Mouse (Mus musculus): ENCODE measurements around the gene Mdfic. TPM values are rescaled to one million over a fixed set of nuclear protein-coding genes. Genes with fewer than 3 reads are reported as not detected.

Mdfic gene
- polyA plus RNA-seq, 1 experiment from 2014 or later, result 10.2 TPM

- H3K27ac ChIP-seq, result no peak overlapping the region
- ATAC-seq (ENCODE audit: insufficient number of reproducible peaks, low FRiP score, low TSS enrichment, low read depth), result no peak
- peaks cover 23% of the 10 kb centered on the region for H3K4me1 ChIP-seq
- no peaks in the 10 kb centered on the region for H3K27me3 ChIP-seq
- no peak overlapping the region for H3K4me2 ChIP-seq
- H3K9me3 ChIP-seq, result no peaks in the 10 kb centered on the region
- H3K36me3 ChIP-seq, result no peaks in the 10 kb centered on the region
- no peak overlapping the region for H3K4me3 ChIP-seq
- WGBS, result 82% methylated on average over 6 of the region's 6 CpGs
- no peak overlapping the region for H3K9ac ChIP-seq
Observed at GRCm38 (mm10) chr6:15726422-15726821, 6.0 kb downstream of the Mdfic start.

GRCm38 (mm10) chr6:15727681-15728410 is 7.4 kb downstream of the Mdfic start:
- H3K4me2 ChIP-seq, result no peak overlapping the region
- H3K9ac ChIP-seq, result no peak overlapping the region
- H3K9me3 ChIP-seq, result no peaks in the 10 kb centered on the region
- H3K27me3 ChIP-seq, result no peaks in the 10 kb centered on the region
- no peak overlapping the region for H3K4me3 ChIP-seq
- no peaks in the 10 kb centered on the region for H3K36me3 ChIP-seq
- WGBS, result 58% methylated on average over 4 of the region's 4 CpGs
- ATAC-seq (ENCODE audit: insufficient number of reproducible peaks, low FRiP score, low TSS enrichment, low read depth), result no peak
- H3K4me1 ChIP-seq, result peaks cover 21% of the 10 kb centered on the region
- H3K27ac ChIP-seq, result 0 out of 2 replicates have a peak overlapping the region, but pooled peaks have one; percentile 3

GRCm38 (mm10) chr6:15728844-15729577 is 8.6 kb downstream of the Mdfic start:
- WGBS, result 85% methylated on average over 6 of the region's 6 CpGs

GRCm38 (mm10) chr6:15730258-15730657 is 9.8 kb downstream of the Mdfic start:
- no peaks in the 10 kb centered on the region for H3K27me3 ChIP-seq
- no peaks in the 10 kb centered on the region for H3K9me3 ChIP-seq
- no peak overlapping the region for H3K9ac ChIP-seq
- ATAC-seq (ENCODE audit: insufficient number of reproducible peaks, low FRiP score, low TSS enrichment, low read depth), result no peak
- 81% methylated on average over 2 of the region's 2 CpGs for WGBS
- no peak overlapping the region for H3K27ac ChIP-seq
- no peaks in the 10 kb centered on the region for H3K36me3 ChIP-seq
- no peak overlapping the region for H3K4me2 ChIP-seq
- H3K4me3 ChIP-seq, result no peak overlapping the region
- peaks cover 13% of the 10 kb centered on the region for H3K4me1 ChIP-seq

More at GRCm38 (mm10) chr6:15728844-15729577, 8.6 kb downstream of the Mdfic start:
- ATAC-seq (ENCODE audit: insufficient number of reproducible peaks, low FRiP score, low TSS enrichment, low read depth), result no peak
- Histone ChIP-seq H3K27me3 (no peaks in the 10 kb centered on the region), H3K9ac (no peak overlapping the region), H3K4me2 (no peak overlapping the region), H3K4me3 (no peak overlapping the region), H3K9me3 (no peaks in the 10 kb centered on the region), H3K36me3 (no peaks in the 10 kb centered on the region), H3K27ac (no peak overlapping the region), H3K4me1 (peaks cover 18% of the 10 kb centered on the region)

GRCm38 (mm10) chr6:15730666-15731065 is 10.2 kb downstream of the Mdfic start:
- 35% methylated on average over 4 of the region's 4 CpGs for WGBS
- peaks cover 13% of the 10 kb centered on the region for H3K4me1 ChIP-seq
- no peak overlapping the region for H3K4me2 ChIP-seq
- H3K4me3 ChIP-seq, result no peak overlapping the region
- H3K27me3 ChIP-seq, result no peaks in the 10 kb centered on the region
- ATAC-seq (ENCODE audit: insufficient number of reproducible peaks, low FRiP score, low TSS enrichment, low read depth), result no peak
- H3K36me3 ChIP-seq, result no peaks in the 10 kb centered on the region
- H3K9ac ChIP-seq, result no peak overlapping the region
- H3K27ac ChIP-seq, result no peak overlapping the region
- no peaks in the 10 kb centered on the region for H3K9me3 ChIP-seq

GRCm38 (mm10) chr6:15731452-15731851 is 11.0 kb downstream of the Mdfic start:
- H3K9me3 ChIP-seq, result no peaks in the 10 kb centered on the region
- 63% methylated on average over 7 of the region's 7 CpGs for WGBS

GRCm38 (mm10) chr6:15737312-15737911 is 17.0 kb downstream of the Mdfic start:
- Histone ChIP-seq H3K4me2 (no peak overlapping the region), H3K27ac (no peak overlapping the region), H3K9me3 (no peaks in the 10 kb centered on the region), H3K36me3 (peaks cover 17% of the 10 kb centered on the region), H3K4me1 (no peaks in the 10 kb centered on the region), H3K27me3 (no peaks in the 10 kb centered on the region), H3K4me3 (no peak overlapping the region), H3K9ac (no peak overlapping the region)
- 63% methylated on average over 8 of the region's 8 CpGs for WGBS
- no peak for ATAC-seq (ENCODE audit: insufficient number of reproducible peaks, low FRiP score, low TSS enrichment, low read depth)

More at GRCm38 (mm10) chr6:15731452-15731851, 11.0 kb downstream of the Mdfic start:
- no peak for ATAC-seq (ENCODE audit: insufficient number of reproducible peaks, low FRiP score, low TSS enrichment, low read depth)
- peaks cover 13% of the 10 kb centered on the region for H3K4me1 ChIP-seq
- no peak overlapping the region for H3K4me3 ChIP-seq
- H3K9ac ChIP-seq, result no peak overlapping the region
- H3K27me3 ChIP-seq, result no peaks in the 10 kb centered on the region
- H3K4me2 ChIP-seq, result no peak overlapping the region
- no peaks in the 10 kb centered on the region for H3K36me3 ChIP-seq
- no peak overlapping the region for H3K27ac ChIP-seq

GRCm38 (mm10) chr6:15738331-15738943 is 18.0 kb downstream of the Mdfic start:
- H3K9ac ChIP-seq, result no peak overlapping the region
- no peak for ATAC-seq (ENCODE audit: insufficient number of reproducible peaks, low FRiP score, low TSS enrichment, low read depth)
- peaks cover 7% of the 10 kb centered on the region; the same call in 1 of the 2 replicates for H3K4me1 ChIP-seq
- H3K4me3 ChIP-seq, result no peak overlapping the region
- H3K9me3 ChIP-seq, result no peaks in the 10 kb centered on the region
- H3K27ac ChIP-seq, result no peak overlapping the region
- peaks cover 17% of the 10 kb centered on the region for H3K36me3 ChIP-seq
- H3K4me2 ChIP-seq, result no peak overlapping the region
- H3K27me3 ChIP-seq, result no peaks in the 10 kb centered on the region
- WGBS, result 61% methylated on average over 5 of the region's 5 CpGs

GRCm38 (mm10) chr6:15739132-15739531 is 18.7 kb downstream of the Mdfic start:
- peaks cover 17% of the 10 kb centered on the region for H3K36me3 ChIP-seq
- H3K4me2 ChIP-seq, result no peak overlapping the region
- H3K27ac ChIP-seq, result no peak overlapping the region
- peaks cover 11% of the 10 kb centered on the region; the same call in 1 of the 2 replicates for H3K4me1 ChIP-seq
- WGBS, result 79% methylated on average over 3 of the region's 3 CpGs
- no peak overlapping the region for H3K4me3 ChIP-seq
- ATAC-seq (ENCODE audit: insufficient number of reproducible peaks, low FRiP score, low TSS enrichment, low read depth), result no peak
- no peaks in the 10 kb centered on the region for H3K9me3 ChIP-seq
- H3K27me3 ChIP-seq, result no peaks in the 10 kb centered on the region
- H3K9ac ChIP-seq, result no peak overlapping the region

GRCm38 (mm10) chr6:15742591-15743149 is 22.2 kb downstream of the Mdfic start:
- Histone ChIP-seq H3K27me3 (no peaks in the 10 kb centered on the region), H3K4me2 (no peak overlapping the region), H3K36me3 (peaks cover 19% of the 10 kb centered on the region), H3K27ac (peak overlapping the region; percentile 71), H3K4me1 (peaks cover 13% of the 10 kb centered on the region; the same call in 1 of the 2 replicates), H3K9ac (no peak overlapping the region), H3K9me3 (no peaks in the 10 kb centered on the region), H3K4me3 (no peak overlapping the region)
- 80% methylated on average over 6 of the region's 6 CpGs for WGBS
- no peak for ATAC-seq (ENCODE audit: insufficient number of reproducible peaks, low FRiP score, low TSS enrichment, low read depth)

GRCm38 (mm10) chr6:15743291-15743792 is 22.9 kb downstream of the Mdfic start:
- Histone ChIP-seq H3K27ac (peak overlapping the region; percentile 71), H3K27me3 (no peaks in the 10 kb centered on the region), H3K9me3 (no peaks in the 10 kb centered on the region), H3K9ac (no peak overlapping the region), H3K36me3 (peaks cover 18% of the 10 kb centered on the region), H3K4me2 (no peak overlapping the region), H3K4me1 (peaks cover 13% of the 10 kb centered on the region; the same call in 1 of the 2 replicates), H3K4me3 (no peak overlapping the region)
- ATAC-seq (ENCODE audit: insufficient number of reproducible peaks, low FRiP score, low TSS enrichment, low read depth), result 0 out of 2 replicates have a peak, but pooled peaks have one; percentile 19
- 56% methylated on average over 8 of the region's 8 CpGs for WGBS

Data from limb, embryonic 15.5 days (tissue).